Mouse (Mus musculus): ENCODE measurements around the gene Ell. TPM values are rescaled to one million over a fixed set of nuclear protein-coding genes. Genes with fewer than 3 reads are reported as not detected.

The Ell gene
- polyA plus RNA-seq, 1 experiment from 2014 or later, result 17.1 TPM

DNA sequence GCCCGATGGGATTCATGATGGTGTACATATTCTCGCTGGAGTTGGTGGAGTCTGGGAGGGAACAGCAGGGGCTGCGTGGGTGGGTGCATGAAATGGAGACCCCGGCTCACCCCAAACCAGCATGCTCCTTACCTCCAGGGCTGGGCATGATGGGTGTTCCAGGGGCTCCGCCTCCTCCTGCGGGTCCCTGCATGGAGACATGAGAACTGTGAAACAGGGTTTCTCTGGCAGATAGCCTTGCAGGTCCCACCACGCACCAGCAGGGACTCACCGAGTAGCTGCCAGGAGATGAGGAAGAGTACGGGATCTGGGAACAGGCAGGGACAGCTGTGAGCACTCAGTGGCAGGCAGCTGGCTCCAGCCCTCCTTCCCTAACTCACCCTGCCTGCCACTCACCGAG is 59.5 kb downstream of the Ell start:
- H3K27me3 ChIP-seq (ENCODE audit: control insufficient read depth, insufficient read depth, low read length), result 0 out of 2 replicates have a peak, but pooled peaks cover 5% of the 10 kb centered on the region
- WGBS, result 12% methylated on average over 10 of the region's 10 CpGs
- peak overlapping the region; percentile 52; the same call in 1 of the 2 replicates for H3K27ac ChIP-seq (replicated peaks; ENCODE audit: low read depth, low read length)
- peaks cover 18% of the 10 kb centered on the region for H3K36me3 ChIP-seq (ENCODE audit: control insufficient read depth, insufficient read depth, low read length)
- H3K9ac ChIP-seq (replicated peaks; ENCODE audit: low read length), result peak overlapping the region; percentile 57; the same call in 1 of the 2 replicates
- H3K4me2 ChIP-seq (ENCODE audit: low read length), result peak overlapping the region; percentile 68
- peaks cover 55% of the 10 kb centered on the region for H3K4me1 ChIP-seq (ENCODE audit: control insufficient read depth, insufficient read depth, low read length)
- no peaks in the 10 kb centered on the region for H3K9me3 ChIP-seq (ENCODE audit: control insufficient read depth, low read length)
- ATAC-seq (ENCODE audit: low FRiP score, low TSS enrichment), result no peak
- DNase-seq, result peak; percentile 46
- H3K4me3 ChIP-seq (replicated peaks; ENCODE audit: low read depth, low read length), result peak overlapping the region; percentile 39

DNA sequence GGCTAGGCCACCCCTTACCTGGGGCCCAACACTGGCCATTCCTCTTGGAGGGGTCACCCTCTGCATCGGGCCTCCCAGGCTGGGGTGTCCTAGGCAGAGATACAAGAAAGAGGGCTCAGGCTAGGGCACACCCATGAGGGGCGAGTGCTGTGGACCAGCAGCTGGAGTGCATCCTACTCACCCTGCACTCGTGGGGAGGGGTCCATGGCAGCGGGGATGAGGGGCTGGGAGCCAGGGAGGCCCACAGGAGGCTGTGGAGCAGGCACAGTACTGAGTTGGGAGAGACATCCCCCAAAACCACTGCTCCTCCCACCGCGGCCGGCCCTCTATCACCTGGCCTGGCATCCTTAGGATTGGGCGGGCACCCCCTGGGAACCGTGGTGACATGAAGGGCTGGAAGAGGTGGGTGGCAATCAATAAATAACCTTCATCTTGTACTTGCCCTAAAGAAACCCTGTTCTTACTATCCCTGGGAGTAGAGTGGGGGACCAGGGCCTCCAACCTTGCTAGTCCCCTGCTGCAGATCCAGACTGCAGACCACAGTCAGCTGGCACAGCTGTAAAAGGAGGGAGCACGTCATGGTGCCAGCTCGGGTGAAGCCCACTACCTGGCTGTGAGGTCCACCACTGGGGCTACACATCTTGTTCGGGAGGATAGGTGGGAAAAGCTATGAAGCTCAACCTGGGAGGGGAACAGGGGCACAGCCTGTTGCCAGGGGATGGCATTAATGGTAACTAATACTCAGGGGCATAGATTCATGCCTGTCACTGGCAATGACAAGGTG is 60.4 kb downstream of the Ell start:
- H3K36me3 ChIP-seq (ENCODE audit: control insufficient read depth, insufficient read depth, low read length), result peaks cover 18% of the 10 kb centered on the region
- no peak overlapping the region for H3K4me3 ChIP-seq (replicated peaks; ENCODE audit: low read depth, low read length)
- H3K27me3 ChIP-seq (ENCODE audit: control insufficient read depth, insufficient read depth, low read length), result 0 out of 2 replicates have a peak, but pooled peaks cover 5% of the 10 kb centered on the region
- H3K4me1 ChIP-seq (ENCODE audit: control insufficient read depth, insufficient read depth, low read length), result peaks cover 59% of the 10 kb centered on the region
- WGBS, result 84% methylated on average over 12 of the region's 12 CpGs
- peak overlapping the region; percentile 86; the same call in 1 of the 2 replicates for H3K27ac ChIP-seq (replicated peaks; ENCODE audit: low read depth, low read length)
- ATAC-seq (ENCODE audit: low FRiP score, low TSS enrichment), result no peak
- H3K9ac ChIP-seq (replicated peaks; ENCODE audit: low read length), result peak overlapping the region; percentile 29; the same call in 1 of the 2 replicates
- H3K4me2 ChIP-seq (ENCODE audit: low read length), result no peak overlapping the region
- DNase-seq, result no peak
- no peaks in the 10 kb centered on the region for H3K9me3 ChIP-seq (ENCODE audit: control insufficient read depth, low read length)

DNA sequence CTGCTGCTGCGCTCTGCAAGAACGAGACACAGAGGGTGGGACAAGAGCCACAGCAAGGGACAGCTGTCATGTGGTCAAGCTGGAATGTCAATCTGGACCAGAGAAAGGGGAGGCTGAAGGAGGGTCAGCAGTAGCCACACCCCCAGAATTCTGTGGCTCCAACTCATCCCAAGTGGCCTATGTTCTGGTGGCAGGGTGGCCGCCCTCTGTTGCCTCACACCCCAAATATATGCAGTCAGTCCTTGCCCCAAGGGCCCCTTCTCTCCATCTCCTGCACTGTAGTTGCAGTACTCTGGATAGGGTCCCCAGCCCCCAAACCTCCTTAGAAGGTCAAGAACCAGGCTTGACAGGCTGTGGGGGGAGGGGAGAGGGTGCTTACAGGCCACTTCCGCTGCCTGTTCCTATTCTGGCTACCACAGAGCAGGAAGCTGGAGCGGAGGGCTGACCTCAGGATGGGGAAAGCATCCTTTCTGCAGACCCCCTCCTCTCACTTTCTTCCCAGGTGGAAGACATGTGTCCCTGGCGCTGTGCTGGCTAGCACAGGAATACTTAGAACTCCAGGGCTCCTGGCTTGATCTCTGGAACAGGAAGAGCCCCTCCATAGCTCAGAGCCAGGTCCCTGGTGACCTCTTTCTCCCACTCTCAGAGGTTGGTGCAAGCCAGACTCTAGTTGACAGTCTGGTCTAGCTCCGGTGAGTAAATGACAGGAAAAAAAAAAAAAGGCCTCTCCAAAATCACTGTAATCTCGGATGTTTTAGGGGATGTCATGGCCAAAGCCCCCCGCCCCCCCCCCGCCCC is 61.4 kb downstream of the Ell start:
- Histone ChIP-seq H3K4me2 (ENCODE audit: low read length) (peak overlapping the region; percentile 53), H3K27me3 (ENCODE audit: control insufficient read depth, insufficient read depth, low read length) (0 out of 2 replicates have a peak, but pooled peaks cover under 1% of the 10 kb centered on the region), H3K36me3 (ENCODE audit: control insufficient read depth, insufficient read depth, low read length) (peaks cover 18% of the 10 kb centered on the region), H3K9ac (replicated peaks; ENCODE audit: low read length) (peak overlapping the region; percentile 13; the same call in 1 of the 2 replicates), H3K4me3 (replicated peaks; ENCODE audit: low read depth, low read length) (0 out of 2 replicates have a peak overlapping the region, but pooled peaks have one; percentile 13), H3K27ac (replicated peaks; ENCODE audit: low read depth, low read length) (peak overlapping the region; percentile 86), H3K9me3 (ENCODE audit: control insufficient read depth, low read length) (no peaks in the 10 kb centered on the region), H3K4me1 (ENCODE audit: control insufficient read depth, insufficient read depth, low read length) (peaks cover 52% of the 10 kb centered on the region)
- ATAC-seq (ENCODE audit: low FRiP score, low TSS enrichment) (peak; percentile 10), DNase-seq (peak; percentile 49)
- 10% methylated on average over 10 of the region's 10 CpGs for WGBS

DNA sequence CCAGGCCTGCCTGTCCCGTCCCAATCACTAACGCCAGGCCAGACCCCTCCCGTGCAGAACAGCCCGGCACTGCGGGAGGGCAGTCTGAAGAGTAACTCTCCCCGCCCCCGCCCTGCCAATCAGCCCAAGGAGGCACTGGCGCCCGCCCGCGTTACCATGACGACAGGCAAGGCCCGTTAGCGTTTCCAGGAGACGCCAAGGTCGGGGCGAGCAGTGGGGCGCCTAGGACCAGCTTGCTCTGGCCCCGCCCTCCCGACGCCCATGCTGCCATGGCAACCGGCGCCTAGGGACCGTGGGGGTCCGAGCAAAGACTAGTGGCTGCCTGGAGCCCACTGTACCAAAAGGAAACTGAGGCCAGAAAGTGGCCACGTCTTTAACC is 62.0 kb downstream of the Ell start:
- H3K4me1 ChIP-seq (ENCODE audit: control insufficient read depth, insufficient read depth, low read length), result peaks cover 52% of the 10 kb centered on the region
- H3K9me3 ChIP-seq (ENCODE audit: control insufficient read depth, low read length), result no peaks in the 10 kb centered on the region
- 2% methylated on average over 26 of the region's 26 CpGs for WGBS
- peak; percentile 79 for ATAC-seq (ENCODE audit: low FRiP score, low TSS enrichment)
- DNase-seq, result peak; percentile 97
- peak overlapping the region; percentile 86 for H3K27ac ChIP-seq (replicated peaks; ENCODE audit: low read depth, low read length)
- H3K9ac ChIP-seq (replicated peaks; ENCODE audit: low read length), result peak overlapping the region; percentile 13; the same call in 1 of the 2 replicates
- 0 out of 2 replicates have a peak overlapping the region, but pooled peaks have one; percentile 13 for H3K4me3 ChIP-seq (replicated peaks; ENCODE audit: low read depth, low read length)
- H3K4me2 ChIP-seq (ENCODE audit: low read length), result peak overlapping the region; percentile 53
- no peaks in the 10 kb centered on the region for H3K27me3 ChIP-seq (ENCODE audit: control insufficient read depth, insufficient read depth, low read length)
- peaks cover 13% of the 10 kb centered on the region for H3K36me3 ChIP-seq (ENCODE audit: control insufficient read depth, insufficient read depth, low read length)

DNA sequence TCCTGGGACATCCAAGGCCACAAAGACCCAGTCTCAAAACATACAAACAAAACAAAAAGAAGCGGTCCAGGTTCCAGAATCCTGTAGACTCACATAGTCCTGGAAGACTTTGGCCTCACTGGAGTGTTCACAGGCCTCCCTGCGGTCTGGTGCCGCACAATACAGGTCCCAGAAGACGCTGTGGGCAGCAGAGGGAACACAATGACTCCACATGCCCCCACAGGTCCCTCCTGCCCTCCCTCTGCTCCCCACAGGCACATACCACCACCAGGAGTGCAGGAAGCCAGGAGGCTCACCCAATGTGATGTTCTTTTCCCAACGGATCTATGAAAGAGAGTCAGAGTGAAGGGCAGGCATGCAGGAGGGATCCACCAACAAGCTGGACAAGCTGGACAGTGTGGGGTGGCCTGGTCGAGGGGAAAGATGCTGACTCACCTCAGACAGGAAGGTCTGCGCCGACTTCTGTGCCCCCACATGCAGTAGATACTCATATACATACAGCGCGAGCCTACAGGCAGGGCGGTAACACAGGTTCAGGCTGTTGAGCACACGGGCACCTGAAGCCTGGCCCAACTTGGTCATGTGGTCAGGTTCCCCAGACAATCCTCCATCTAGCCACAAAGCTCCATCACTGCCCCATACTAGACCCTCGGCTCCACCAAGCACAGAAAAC is 63.0 kb downstream of the Ell start:
- peaks cover 5% of the 10 kb centered on the region; the same call in 1 of the 2 replicates for H3K36me3 ChIP-seq (ENCODE audit: control insufficient read depth, insufficient read depth, low read length)
- H3K27ac ChIP-seq (replicated peaks; ENCODE audit: low read depth, low read length), result peak overlapping the region; percentile 86
- H3K4me2 ChIP-seq (ENCODE audit: low read length), result no peak overlapping the region
- no peak overlapping the region for H3K4me3 ChIP-seq (replicated peaks; ENCODE audit: low read depth, low read length)
- DNase-seq (no peak), ATAC-seq (ENCODE audit: low FRiP score, low TSS enrichment) (no peak)
- no peak overlapping the region for H3K9ac ChIP-seq (replicated peaks; ENCODE audit: low read length)
- no peaks in the 10 kb centered on the region for H3K27me3 ChIP-seq (ENCODE audit: control insufficient read depth, insufficient read depth, low read length)
- 95% methylated on average over 13 of the region's 13 CpGs for WGBS
- H3K4me1 ChIP-seq (ENCODE audit: control insufficient read depth, insufficient read depth, low read length), result peaks cover 57% of the 10 kb centered on the region
- H3K9me3 ChIP-seq (ENCODE audit: control insufficient read depth, low read length), result no peaks in the 10 kb centered on the region

DNA sequence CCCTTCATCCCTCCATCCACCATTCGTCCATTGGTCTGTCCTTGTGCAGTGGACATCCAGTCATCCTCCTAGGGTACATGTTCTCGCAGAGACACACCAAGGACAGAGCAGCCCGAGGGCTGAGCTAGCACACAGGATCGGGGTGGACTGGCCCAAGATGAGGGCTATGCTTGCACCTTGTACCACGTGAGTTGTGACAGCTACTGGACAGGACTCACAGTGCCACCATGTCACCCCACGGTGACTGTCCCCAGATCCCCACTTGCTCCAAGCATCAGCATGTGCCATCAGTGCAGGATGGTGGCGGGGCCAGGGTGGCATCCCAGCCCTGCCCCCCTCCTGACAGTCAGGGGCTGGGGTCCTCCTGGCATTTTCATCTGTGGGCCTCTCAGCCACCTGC is 65.3 kb downstream of the Ell start:
- 0 out of 2 replicates have a peak, but pooled peaks cover 5% of the 10 kb centered on the region for H3K36me3 ChIP-seq (ENCODE audit: control insufficient read depth, insufficient read depth, low read length)
- ATAC-seq (ENCODE audit: low FRiP score, low TSS enrichment) (no peak), DNase-seq (no peak)
- peaks cover 47% of the 10 kb centered on the region for H3K4me1 ChIP-seq (ENCODE audit: control insufficient read depth, insufficient read depth, low read length)
- no peak overlapping the region for H3K9ac ChIP-seq (replicated peaks; ENCODE audit: low read length)
- H3K4me3 ChIP-seq (replicated peaks; ENCODE audit: low read depth, low read length), result no peak overlapping the region
- no peak overlapping the region for H3K4me2 ChIP-seq (ENCODE audit: low read length)
- no peaks in the 10 kb centered on the region for H3K27me3 ChIP-seq (ENCODE audit: control insufficient read depth, insufficient read depth, low read length)
- 0 out of 2 replicates have a peak overlapping the region, but pooled peaks have one; percentile 41 for H3K27ac ChIP-seq (replicated peaks; ENCODE audit: low read depth, low read length)
- H3K9me3 ChIP-seq (ENCODE audit: control insufficient read depth, low read length), result no peaks in the 10 kb centered on the region
- WGBS, result 85% methylated on average over 7 of the region's 7 CpGs

DNA sequence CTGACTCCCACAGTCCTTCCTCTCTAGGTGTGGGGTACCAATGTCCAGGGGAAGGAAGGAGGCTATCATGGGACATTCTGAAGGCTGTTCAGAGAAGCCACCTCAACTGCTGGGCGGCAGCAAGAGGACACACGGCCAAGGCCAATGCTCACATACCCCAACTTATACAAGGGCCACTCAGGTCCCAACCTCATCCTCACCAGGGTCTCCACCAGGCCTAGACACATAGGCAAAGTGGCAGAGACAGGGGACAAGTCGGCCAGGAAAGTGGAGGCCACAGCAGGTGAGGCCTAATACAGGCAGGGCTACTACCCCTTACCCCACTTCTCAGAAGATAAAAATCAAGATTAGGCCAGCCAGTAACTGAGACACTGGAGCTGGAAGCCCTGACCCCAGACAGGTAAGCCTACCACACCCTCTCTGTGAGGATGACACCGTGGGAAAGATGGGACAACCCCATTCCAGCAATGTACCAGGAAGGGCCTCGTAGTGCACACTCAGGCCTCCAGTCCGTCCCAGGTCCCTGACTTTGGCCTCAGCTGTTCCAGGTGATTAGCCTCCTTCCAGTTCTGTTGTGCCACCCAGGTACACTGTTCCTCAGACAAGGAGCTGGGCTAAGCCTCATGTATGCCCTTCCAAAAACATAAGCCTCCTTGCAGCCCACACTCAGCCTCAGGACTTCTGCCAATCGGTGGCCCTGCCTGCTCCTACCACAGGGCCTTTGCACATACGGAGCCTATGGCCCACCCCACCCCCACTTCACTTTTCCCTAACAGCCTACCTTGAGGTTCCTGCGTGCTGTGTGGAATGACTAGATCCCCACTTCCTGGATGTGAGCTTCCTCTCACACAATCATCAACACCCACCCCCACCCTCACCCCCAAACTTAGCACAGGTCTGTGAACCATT is 66.9 kb downstream of the Ell start:
- Histone ChIP-seq H3K4me2 (ENCODE audit: low read length) (peak overlapping the region; percentile 72), H3K36me3 (ENCODE audit: control insufficient read depth, insufficient read depth, low read length) (0 out of 2 replicates have a peak, but pooled peaks cover 5% of the 10 kb centered on the region), H3K27ac (replicated peaks; ENCODE audit: low read depth, low read length) (no peak overlapping the region), H3K27me3 (ENCODE audit: control insufficient read depth, insufficient read depth, low read length) (no peaks in the 10 kb centered on the region), H3K9me3 (ENCODE audit: control insufficient read depth, low read length) (no peaks in the 10 kb centered on the region), H3K4me3 (replicated peaks; ENCODE audit: low read depth, low read length) (no peak overlapping the region), H3K9ac (replicated peaks; ENCODE audit: low read length) (no peak overlapping the region), H3K4me1 (ENCODE audit: control insufficient read depth, insufficient read depth, low read length) (peaks cover 45% of the 10 kb centered on the region)
- WGBS, result 90% methylated on average over 9 of the region's 9 CpGs
- no peak for DNase-seq
- no peak for ATAC-seq (ENCODE audit: low FRiP score, low TSS enrichment)

Data from midbrain, embryonic 14.5 days (tissue).